Mouse (Mus musculus) lung, adult 2 months (tissue): Measurements from ENCODE around the gene Ogdh. TPM values are rescaled to one million over a fixed set of nuclear protein-coding genes. Genes with fewer than 3 reads are reported as not detected.

Experiments
- DNase-seq: peaks from one replicate; pipeline ENCODE4 v3.0.0; 2022
- H3K4me1 ChIP-seq: fragments of 200-500 bp; 2 replicates; pipeline ENCODE4 v1.6.1; 2011; ENCODE audit warnings: low read length; ENCODE audit not compliant: control insufficient read depth, insufficient read depth
- H3K4me3 ChIP-seq: fragments of 200-500 bp; replicated peaks from 2 replicates; pipeline ENCODE3; 2011; ENCODE audit warnings: low read depth, mild to moderate bottlenecking, control low read depth, low read length; ENCODE audit errors: extremely low read depth
- CTCF ChIP-seq: fragments of 200-500 bp; IDR thresholded peaks from 2 replicates; pipeline ENCODE4 v1.5.1; 2011; ENCODE audit warnings: mild to moderate bottlenecking, low read length, control low read depth; ENCODE audit not compliant: insufficient read depth
- POLR2A ChIP-seq: fragments of 200-500 bp; IDR thresholded peaks from 2 replicates; pipeline ENCODE4 v1.6.1; 2011; ENCODE audit warnings: low read depth, mild to moderate bottlenecking, control low read depth, low read length, borderline replicate concordance; ENCODE audit errors: extremely low read depth
- WGBS: fragments of 180-500 bp; shearing (Covaris S2); methylation state at CpG from one replicate; pipeline ENCODE4 v1.1.7; 2018; 5-methylcytosine and 5-hydroxymethylcytosine counted together
- polyA plus RNA-seq: library from polyadenylated mRNA; depleted of rRNA; stranded (reverse); fragments of >200 nt; gene quantifications from 2 replicates; pipeline ENCODE4 v1.2.3, GENCODE M21; 2012

The Ogdh gene
- polyA plus RNA-seq, 1 experiment = 181 TPM

- no peak for DNase-seq
- Histone ChIP-seq H3K4me1 (no peaks in the 10 kb centered on the region), H3K4me3 (no peak overlapping the region)
- TF ChIP-seq POLR2A (no peak), CTCF (no peak)
- WGBS = 76% methylated on average over 7 of the region's 7 CpGs
These were observed 22.5 kb downstream of the Ogdh start for GRCm38 (mm10) chr11:6313874-6314406.

GRCm38 (mm10) chr11:6316821-6317220 lies 25.4 kb downstream of the Ogdh start:
- H3K4me1 ChIP-seq = no peaks in the 10 kb centered on the region
- WGBS = 90% methylated on average over 11 of the region's 11 CpGs
- DNase-seq = no peak

GRCm38 (mm10) chr11:6318559-6318958 lies 27.1 kb downstream of the Ogdh start:
- Histone ChIP-seq H3K4me1 (no peaks in the 10 kb centered on the region), H3K4me3 (no peak overlapping the region)
- DNase-seq = no peak
- TF ChIP-seq CTCF (no peak), POLR2A (no peak)
- WGBS = 88% methylated on average over 5 of the region's 5 CpGs

More at GRCm38 (mm10) chr11:6316821-6317220, 25.4 kb downstream of the Ogdh start:
- no peak overlapping the region for H3K4me3 ChIP-seq
- TF ChIP-seq CTCF = no peak
- no peak for TF ChIP-seq POLR2A

GRCm38 (mm10) chr11:6319374-6319773 lies 27.9 kb downstream of the Ogdh start:
- Histone ChIP-seq H3K4me1 (no peaks in the 10 kb centered on the region), H3K4me3 (no peak overlapping the region)
- WGBS = 78% methylated on average over 2 of the region's 2 CpGs
- TF ChIP-seq CTCF (no peak), POLR2A (no peak)
- DNase-seq = no peak

- no peak for TF ChIP-seq POLR2A
- no peak for TF ChIP-seq CTCF
- Histone ChIP-seq H3K4me3 (no peak overlapping the region), H3K4me1 (no peaks in the 10 kb centered on the region)
- WGBS = 83% methylated on average over 2 of the region's 2 CpGs
- no peak for DNase-seq
These were observed 30.7 kb downstream of the Ogdh start for GRCm38 (mm10) chr11:6322086-6322485.

GRCm38 (mm10) chr11:6323348-6323747 lies 31.9 kb downstream of the Ogdh start:
- H3K4me1 ChIP-seq = no peaks in the 10 kb centered on the region
- 73% methylated on average over 5 of the region's 5 CpGs for WGBS
- TF ChIP-seq CTCF (no peak), POLR2A (no peak)

GRCm38 (mm10) chr11:6331256-6331655 lies 39.8 kb downstream of the Ogdh start:
- no peaks in the 10 kb centered on the region for H3K4me1 ChIP-seq
- DNase-seq = no peak
- WGBS = 89% methylated on average over 7 of the region's 7 CpGs
- no peak for TF ChIP-seq POLR2A
- no peak for TF ChIP-seq CTCF
- H3K4me3 ChIP-seq = no peak overlapping the region

More at GRCm38 (mm10) chr11:6323348-6323747, 31.9 kb downstream of the Ogdh start:
- H3K4me3 ChIP-seq = no peak overlapping the region
- DNase-seq = no peak

- Histone ChIP-seq H3K4me1 (no peaks in the 10 kb centered on the region), H3K4me3 (no peak overlapping the region)
- TF ChIP-seq POLR2A (no peak), CTCF (no peak)
- no peak for DNase-seq
- WGBS = 51% methylated on average over 3 of the region's 3 CpGs
These were observed 41.2 kb downstream of the Ogdh start for GRCm38 (mm10) chr11:6332606-6333005.

GRCm38 (mm10) chr11:6333403-6333802 lies 42.0 kb downstream of the Ogdh start:
- Histone ChIP-seq H3K4me1 (no peaks in the 10 kb centered on the region), H3K4me3 (no peak overlapping the region)
- WGBS = 90% methylated on average over 7 of the region's 7 CpGs
- TF ChIP-seq POLR2A (no peak), CTCF (no peak)
- DNase-seq = no peak

GRCm38 (mm10) chr11:6335321-6335720 lies 43.9 kb downstream of the Ogdh start:
- no peak for TF ChIP-seq POLR2A
- no peak for TF ChIP-seq CTCF
- 92% methylated on average over 7 of the region's 7 CpGs for WGBS

More at GRCm38 (mm10) chr11:6335321-6335720, 43.9 kb downstream of the Ogdh start:
- Histone ChIP-seq H3K4me3 (no peak overlapping the region), H3K4me1 (no peaks in the 10 kb centered on the region)
- DNase-seq = no peak
